Comparison of ENCODE assay signal across 8 mouse cellular contexts in genomic region chr13:28756915-28757765, GRCm38 (mm10).
DNase-seq lines count a peak whose midpoint lies in the region; ATAC-seq lines count a peak whose summit lies in the region.

No protein-coding gene starts in this region.

- H3K36me3 ChIP-seq in midbrain, embryonic 11.5 days (ENCODE audit: control insufficient read depth, insufficient read depth, low read length), result no peaks in the 10 kb centered on the region

- WGBS in midbrain, embryonic 11.5 days, result 29% methylated on average over 11 of the region's 11 CpGs

- peak; percentile 6 for DNase-seq in 3134 (ENCODE audit: extremely low read depth, insufficient read length, low spot score)
- peak; percentile 52 for DNase-seq in Muller cell, postnatal 12 days (ENCODE audit: inconsistent ontology term)
- peak; percentile 40 for DNase-seq in kidney, adult 11 months
- peak; percentile 85 for DNase-seq in midbrain, embryonic 11.5 days (ENCODE audit: low spot score, missing footprints)
- DNase-seq in thymus, postnatal 36 days, result peak; percentile 37 to 56
- DNase-seq in urinary bladder, postnatal 36 days (ENCODE audit: low spot score in 2 of 2), result no peak
- DNase-seq in left cerebral cortex, adult 18-20 months (ENCODE audit: low spot score in 2 of 2), result no peak

- H3K27ac ChIP-seq in midbrain, embryonic 11.5 days (ENCODE audit: low read depth, low read length), result no peak overlapping the region; the same call in 1 of the 2 replicates

- H3K4me3 ChIP-seq in midbrain, embryonic 11.5 days (ENCODE audit: low read depth, low read length), result no peak overlapping the region

- H3K9ac ChIP-seq in midbrain, embryonic 11.5 days (ENCODE audit: low read length), result no peak overlapping the region

- no peaks in the 10 kb centered on the region for H3K9me3 ChIP-seq in midbrain, embryonic 11.5 days (ENCODE audit: control insufficient read depth, low read length)

- no peaks in the 10 kb centered on the region for H3K27me3 ChIP-seq in midbrain, embryonic 11.5 days (ENCODE audit: control insufficient read depth, insufficient read depth, low read length)

- H3K4me2 ChIP-seq in midbrain, embryonic 11.5 days, result peak overlapping the region; percentile 36

- peaks cover 32% of the 10 kb centered on the region for H3K4me1 ChIP-seq in midbrain, embryonic 11.5 days (ENCODE audit: control insufficient read depth, insufficient read depth, low read length)

- ATAC-seq in granulocyte monocyte progenitor cell, adult 5-6 weeks (replicated peaks; ENCODE audit: poor library complexity, severe bottlenecking), result peak; percentile 4; the same call in 1 of the 2 replicates
- no peak for ATAC-seq in midbrain, embryonic 11.5 days (ENCODE audit: low FRiP score)

Comparison
In these comparisons a context has a peak if more than half of its experiments do, and no peak if none do; other contexts are left out.
1. DNase-seq: peak in 3134 (single experiment), Muller cell, postnatal 12 days (single experiment), kidney, adult 11 months (single experiment), midbrain, embryonic 11.5 days (single experiment) and thymus, postnatal 36 days (2 of 2); none in urinary bladder, postnatal 36 days (0 of 2) and left cerebral cortex, adult 18-20 months (0 of 2).